Mouse (Mus musculus) bone marrow, adult 2 months (tissue): ENCODE data around the gene Tsr1. TPM values are rescaled to one million over a fixed set of nuclear protein-coding genes. Genes with fewer than 3 reads are reported as not detected.

Experiments
- H3K27ac ChIP-seq: fragments of 200-500 bp; 2 replicates; pipeline ENCODE4 v1.5.1; 2012; ENCODE audit warnings: low read depth, mild to moderate bottlenecking, control low read depth, inconsistent platforms, low read length; ENCODE audit not compliant: control insufficient read depth, poor library complexity, insufficient read depth
- H3K4me1 ChIP-seq: fragments of 200-500 bp; 2 replicates; pipeline ENCODE4 v1.6.1; 2011; ENCODE audit warnings: low read length; ENCODE audit not compliant: control insufficient read depth, insufficient read depth
- H3K4me3 ChIP-seq: fragments of 200-500 bp; replicated peaks from 2 replicates; pipeline ENCODE3; 2011; ENCODE audit warnings: mild to moderate bottlenecking, low read depth, low read length, control low read depth; ENCODE audit not compliant: control insufficient read depth
- CTCF ChIP-seq: fragments of 200-500 bp; IDR thresholded peaks from 2 replicates; pipeline ENCODE4 v1.5.1; 2011; ENCODE audit warnings: low read length, control low read depth; ENCODE audit not compliant: control insufficient read depth, insufficient read depth
- POLR2A ChIP-seq: fragments of 200-500 bp; IDR thresholded peaks from 2 replicates; pipeline ENCODE4 v1.6.1; 2011; ENCODE audit warnings: low read depth, mild to moderate bottlenecking, control low read depth, low read length, borderline replicate concordance; ENCODE audit not compliant: control insufficient read depth
- WGBS: fragments of 180-500 bp; shearing (Covaris S2); methylation state at CpG from one replicate; pipeline ENCODE4 v1.1.7; 2018; 5-methylcytosine and 5-hydroxymethylcytosine counted together
- polyA plus RNA-seq: library from polyadenylated mRNA; stranded (reverse); fragments of >200 nt; gene quantifications from 2 replicates; pipeline ENCODE4 v1.2.4, GENCODE M21; 2011; ENCODE audit warnings: low replicate concordance; ENCODE audit not compliant: missing spikeins, insufficient read depth, insufficient read length

Gene Tsr1
- polyA plus RNA-seq = 10.7 and 21.4 TPM in 2 replicates

- WGBS = under 1% methylated on average over 54 of the region's 54 CpGs
- H3K4me1 ChIP-seq = no peaks in the 10 kb centered on the region
- H3K27ac ChIP-seq = peak within 1 kb of the TSS; percentile 70
- peak within 1 kb of the TSS; percentile 81 for H3K4me3 ChIP-seq
- TF ChIP-seq CTCF (no peak), POLR2A (peak; percentile 74)
Measured at GRCm38 (mm10) chr11:74897678-74898516, at the start of gene Tsr1. Gene Tsr1 (plus strand): TSS chr11:74898071.

- H3K27ac ChIP-seq = no peak overlapping the region
- H3K4me1 ChIP-seq = no peaks in the 10 kb centered on the region
- no peak for TF ChIP-seq CTCF
- TF ChIP-seq POLR2A = no peak
- no peak overlapping the region for H3K4me3 ChIP-seq
- 82% methylated on average over 14 of the region's 14 CpGs for WGBS
Measured at GRCm38 (mm10) chr11:74850998-74851661, 46.7 kb upstream of the Tsr1 start.

GRCm38 (mm10) chr11:74857756-74858155 is 40.1 kb upstream of the Tsr1 start:
- Histone ChIP-seq H3K4me1 (no peaks in the 10 kb centered on the region), H3K27ac (no peak overlapping the region), H3K4me3 (no peak overlapping the region)
- TF ChIP-seq POLR2A (no peak), CTCF (no peak)
- WGBS = 91% methylated on average over 9 of the region's 9 CpGs

- 88% methylated on average over 5 of the region's 5 CpGs for WGBS
- TF ChIP-seq POLR2A (no peak), CTCF (no peak)
- H3K4me3 ChIP-seq = no peak overlapping the region
- H3K27ac ChIP-seq = no peak overlapping the region
- H3K4me1 ChIP-seq = no peaks in the 10 kb centered on the region
Measured at GRCm38 (mm10) chr11:74862129-74862528, 35.7 kb upstream of the Tsr1 start.

DNA sequence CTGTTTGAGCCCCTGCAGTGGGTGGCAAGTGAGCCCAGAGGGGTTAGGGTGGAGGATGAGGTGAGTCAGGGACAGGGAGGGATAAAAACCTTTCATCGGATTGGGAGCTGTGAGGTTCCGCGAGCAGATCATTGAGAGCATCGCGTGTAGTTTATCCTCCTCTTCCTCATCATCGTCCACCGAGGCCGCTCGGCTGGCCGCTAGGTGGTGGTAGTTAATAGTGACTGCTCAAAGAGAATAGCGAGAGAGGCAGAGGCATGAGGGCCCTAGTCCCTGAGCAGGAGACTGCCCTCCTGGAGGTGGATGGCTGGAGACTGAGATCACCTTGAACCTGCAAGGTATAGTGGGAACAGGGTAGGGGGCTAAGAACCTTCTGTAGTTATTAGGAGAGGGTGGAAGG is 34.4 kb upstream of the Tsr1 start:
- H3K4me1 ChIP-seq = no peaks in the 10 kb centered on the region
- TF ChIP-seq POLR2A (no peak), CTCF (0 out of 2 replicates have a peak, but pooled peaks have one; percentile 10)
- 76% methylated on average over 11 of the region's 11 CpGs for WGBS
- no peak overlapping the region for H3K27ac ChIP-seq
- no peak overlapping the region for H3K4me3 ChIP-seq

- Histone ChIP-seq H3K27ac (no peak overlapping the region), H3K4me1 (no peaks in the 10 kb centered on the region), H3K4me3 (no peak overlapping the region)
- 92% methylated on average over 9 of the region's 9 CpGs for WGBS
- TF ChIP-seq POLR2A (no peak), CTCF (no peak)
Measured at GRCm38 (mm10) chr11:74864421-74864820, 33.5 kb upstream of the Tsr1 start.

DNA sequence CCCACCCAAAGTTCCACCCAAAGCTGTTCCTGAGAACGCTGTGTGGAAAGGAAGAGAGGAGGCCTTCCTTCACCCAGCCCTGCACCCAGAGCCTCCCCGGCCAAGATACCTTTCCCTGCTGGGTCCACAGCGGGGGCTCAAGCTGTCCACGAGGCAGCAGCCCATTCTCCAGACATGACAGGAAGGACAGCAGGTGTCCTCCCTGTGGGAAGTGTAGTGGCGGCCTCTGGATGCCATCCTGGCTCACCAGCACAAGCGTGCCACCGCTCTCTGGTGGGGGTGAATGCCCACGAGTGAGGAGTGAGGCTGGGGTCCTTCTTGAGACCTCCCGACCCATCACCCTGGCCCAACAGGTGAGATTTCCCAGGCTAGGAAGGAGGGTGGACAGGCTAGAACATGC is 32.6 kb upstream of the Tsr1 start:
- TF ChIP-seq POLR2A (no peak), CTCF (no peak)
- H3K4me3 ChIP-seq = no peak overlapping the region
- WGBS = 86% methylated on average over 9 of the region's 9 CpGs
- no peaks in the 10 kb centered on the region for H3K4me1 ChIP-seq
- no peak overlapping the region for H3K27ac ChIP-seq

- 89% methylated on average over 4 of the region's 4 CpGs for WGBS
- H3K27ac ChIP-seq = no peak overlapping the region
- TF ChIP-seq CTCF (no peak), POLR2A (no peak)
Measured at GRCm38 (mm10) chr11:74866640-74867039, 31.2 kb upstream of the Tsr1 start.

More at GRCm38 (mm10) chr11:74866640-74867039, 31.2 kb upstream of the Tsr1 start:
- no peaks in the 10 kb centered on the region for H3K4me1 ChIP-seq
- H3K4me3 ChIP-seq = no peak overlapping the region
